Mouse (Mus musculus): ENCODE data around the gene Gabbr2. TPM values are rescaled to one million over a fixed set of nuclear protein-coding genes. Genes with fewer than 3 reads are reported as not detected.

Gabbr2 gene
- polyA plus RNA-seq, 1 experiment = 0.12 TPM

GRCm38 (mm10) chr4:46837362-46837761 lies 154.3 kb downstream of the Gabbr2 start:
- 58% methylated on average over 7 of the region's 7 CpGs for WGBS
- no peak for DNase-seq (ENCODE audit: low read depth, low spot score)

GRCm38 (mm10) chr4:46836065-46836464 lies 155.6 kb downstream of the Gabbr2 start:
- 78% methylated on average over 18 of the region's 18 CpGs for WGBS

GRCm38 (mm10) chr4:46835064-46835463 lies 156.6 kb downstream of the Gabbr2 start:
- 92% methylated on average over 14 of the region's 14 CpGs for WGBS
- no peak for DNase-seq (ENCODE audit: low read depth, low spot score)

More at GRCm38 (mm10) chr4:46836065-46836464, 155.6 kb downstream of the Gabbr2 start:
- no peak for DNase-seq (ENCODE audit: low read depth, low spot score)

- no peak for DNase-seq (ENCODE audit: low read depth, low spot score)
- 47% methylated on average over 12 of the region's 12 CpGs for WGBS
Observed at GRCm38 (mm10) chr4:46832834-46833544, 158.7 kb downstream of the Gabbr2 start.

- 46% methylated on average over 2 of the region's 2 CpGs for WGBS
Observed at GRCm38 (mm10) chr4:46829656-46830055, 162.0 kb downstream of the Gabbr2 start.

GRCm38 (mm10) chr4:46828141-46828571 lies 163.5 kb downstream of the Gabbr2 start:
- DNase-seq (ENCODE audit: low read depth, low spot score) = no peak
- 92% methylated on average over 5 of the region's 5 CpGs for WGBS

More at GRCm38 (mm10) chr4:46829656-46830055, 162.0 kb downstream of the Gabbr2 start:
- DNase-seq (ENCODE audit: low read depth, low spot score) = no peak

GRCm38 (mm10) chr4:46827471-46827870 lies 164.2 kb downstream of the Gabbr2 start:
- 53% methylated on average over 9 of the region's 9 CpGs for WGBS
- no peak for DNase-seq (ENCODE audit: low read depth, low spot score)

GRCm38 (mm10) chr4:46825846-46826529 lies 165.7 kb downstream of the Gabbr2 start:
- no peak for DNase-seq (ENCODE audit: low read depth, low spot score)
- WGBS = 79% methylated on average over 10 of the region's 10 CpGs

GRCm38 (mm10) chr4:46823738-46824137 lies 167.9 kb downstream of the Gabbr2 start:
- 83% methylated on average over 14 of the region's 14 CpGs for WGBS
- no peak for DNase-seq (ENCODE audit: low read depth, low spot score)

- DNase-seq (ENCODE audit: low read depth, low spot score) = no peak
Observed at GRCm38 (mm10) chr4:46821709-46822108, 170.0 kb downstream of the Gabbr2 start.

GRCm38 (mm10) chr4:46814954-46815353 lies 176.7 kb downstream of the Gabbr2 start:
- DNase-seq (ENCODE audit: low read depth, low spot score) = no peak
- 60% methylated on average over 4 of the region's 4 CpGs for WGBS

More at GRCm38 (mm10) chr4:46821709-46822108, 170.0 kb downstream of the Gabbr2 start:
- WGBS = 89% methylated on average over 11 of the region's 11 CpGs

GRCm38 (mm10) chr4:46814236-46814635 lies 177.4 kb downstream of the Gabbr2 start:
- DNase-seq (ENCODE audit: low read depth, low spot score) = no peak
- WGBS = 77% methylated on average over 10 of the region's 10 CpGs

GRCm38 (mm10) chr4:46811165-46811564 lies 180.5 kb downstream of the Gabbr2 start:
- WGBS = 65% methylated on average over 5 of the region's 5 CpGs
- DNase-seq (ENCODE audit: low read depth, low spot score) = no peak

GRCm38 (mm10) chr4:46806876-46807275 lies 184.8 kb downstream of the Gabbr2 start:
- no peak for DNase-seq (ENCODE audit: low read depth, low spot score)
- WGBS = 67% methylated on average over 1 of the region's 1 CpGs

GRCm38 (mm10) chr4:46805910-46806309 lies 185.8 kb downstream of the Gabbr2 start:
- WGBS = 36% methylated on average over 3 of the region's 3 CpGs
- no peak for DNase-seq (ENCODE audit: low read depth, low spot score)

- WGBS = 85% methylated on average over 7 of the region's 7 CpGs
Observed at GRCm38 (mm10) chr4:46802386-46802785, 189.3 kb downstream of the Gabbr2 start.

GRCm38 (mm10) chr4:46799904-46800303 lies 191.8 kb downstream of the Gabbr2 start:
- WGBS = 44% methylated on average over 4 of the region's 4 CpGs

More at GRCm38 (mm10) chr4:46802386-46802785, 189.3 kb downstream of the Gabbr2 start:
- DNase-seq (ENCODE audit: low read depth, low spot score) = no peak

GRCm38 (mm10) chr4:46795707-46796106 lies 196.0 kb downstream of the Gabbr2 start:
- 57% methylated on average over 7 of the region's 7 CpGs for WGBS
- DNase-seq (ENCODE audit: low read depth, low spot score) = no peak

More at GRCm38 (mm10) chr4:46799904-46800303, 191.8 kb downstream of the Gabbr2 start:
- no peak for DNase-seq (ENCODE audit: low read depth, low spot score)

- DNase-seq (ENCODE audit: low read depth, low spot score) = no peak
- WGBS = 79% methylated on average over 7 of the region's 7 CpGs
Observed at GRCm38 (mm10) chr4:46794583-46794982, 197.1 kb downstream of the Gabbr2 start.

GRCm38 (mm10) chr4:46792280-46793026 lies 199.2 kb downstream of the Gabbr2 start:
- DNase-seq (ENCODE audit: low read depth, low spot score) = no peak
- WGBS = 75% methylated on average over 9 of the region's 9 CpGs

All from large intestine, adult 2 months (tissue).